Mouse (Mus musculus) layer of hippocampus, adult 8-10 months (tissue): ENCODE measurements around the gene Zfpl1. TPM values are rescaled to one million over a fixed set of nuclear protein-coding genes. Genes with fewer than 3 reads are reported as not detected.
"Not testable (repeated sequence)": the region's sequence is repeated elsewhere in the genome, so short reads cannot be mapped to it uniquely, and the experiment has no call there.

Source experiments
- DNase-seq, 2 experiments: peaks; one replicate each; pipeline ENCODE4 v3.0.0; 2022; ENCODE audit warnings: low spot score in 2 of 2
- total RNA-seq, 4 experiments: library from RNA; stranded (reverse); gene quantifications; 2 replicates each; pipeline ENCODE4 v1.2.4; 2022

Gene Zfpl1
- 10 to 100 TPM; 38.8 to 44.1 (median 41.4) TPM for total RNA-seq

DNA sequence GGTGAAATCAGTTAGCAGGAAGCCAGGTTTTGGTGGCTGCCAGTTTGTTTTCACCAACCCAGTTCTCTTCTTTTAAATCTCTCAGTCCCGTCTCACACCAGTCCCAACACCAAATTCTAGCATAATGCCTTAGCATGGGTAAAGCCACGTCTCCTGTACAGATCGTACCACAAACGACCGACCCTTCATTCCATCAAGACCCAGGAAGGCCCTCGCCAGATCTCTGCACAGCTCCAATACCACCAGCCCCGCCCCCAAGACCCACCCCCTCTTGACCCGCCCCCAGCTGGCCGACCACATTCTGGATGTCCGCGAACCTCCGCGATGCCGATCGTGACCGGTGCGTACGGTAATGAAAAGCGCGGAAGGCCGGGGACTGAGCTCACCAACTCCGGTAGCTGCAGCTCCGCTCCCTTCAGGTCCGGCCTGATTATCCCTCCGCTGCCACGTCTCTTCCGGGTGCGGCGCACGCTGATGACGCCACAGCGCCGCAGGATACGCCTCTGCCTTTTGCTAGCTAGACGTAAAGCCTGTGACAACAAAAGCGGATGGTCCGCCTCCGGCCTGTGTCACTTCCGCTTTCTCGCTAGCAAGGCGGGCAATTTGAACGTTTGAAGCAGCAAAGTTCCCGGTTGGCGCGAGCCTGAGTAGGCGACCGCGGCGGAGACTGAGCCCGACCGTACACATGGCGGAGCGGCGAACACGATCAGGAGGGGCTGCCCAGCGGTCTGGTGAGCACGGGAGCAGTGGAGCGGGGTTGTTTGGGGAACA is at the start of gene Zfpl1, which contains the start of gene Cdca5:
TSS of gene Zfpl1 (minus strand) at position 479 of the 771 bp plus-strand sequence.
TSS of gene Cdca5 (plus strand) at position 506 of the 771 bp plus-strand sequence.
- DNase-seq: peak; percentile 96 to 97

DNA sequence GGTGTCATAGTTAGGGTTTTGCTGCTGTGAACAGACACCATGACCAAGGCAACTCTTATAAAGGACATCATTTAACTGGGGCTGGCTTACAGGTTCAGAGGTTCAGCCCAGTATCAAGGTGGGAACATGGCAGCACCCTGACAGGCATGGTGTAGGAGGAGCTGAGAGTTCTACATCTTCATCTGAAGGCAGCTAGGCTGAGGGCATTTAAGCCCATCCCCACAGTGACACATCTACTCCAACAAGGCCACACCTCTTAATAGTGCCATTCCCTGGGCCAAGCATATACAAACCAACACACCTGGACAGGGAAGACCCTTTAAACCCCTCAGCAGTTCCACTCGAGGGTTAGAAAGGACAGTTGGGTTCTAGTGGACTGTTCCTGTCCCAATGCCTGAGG is 48.4 kb upstream of the Zfpl1 start:
- DNase-seq: not testable (repeated sequence)

DNA sequence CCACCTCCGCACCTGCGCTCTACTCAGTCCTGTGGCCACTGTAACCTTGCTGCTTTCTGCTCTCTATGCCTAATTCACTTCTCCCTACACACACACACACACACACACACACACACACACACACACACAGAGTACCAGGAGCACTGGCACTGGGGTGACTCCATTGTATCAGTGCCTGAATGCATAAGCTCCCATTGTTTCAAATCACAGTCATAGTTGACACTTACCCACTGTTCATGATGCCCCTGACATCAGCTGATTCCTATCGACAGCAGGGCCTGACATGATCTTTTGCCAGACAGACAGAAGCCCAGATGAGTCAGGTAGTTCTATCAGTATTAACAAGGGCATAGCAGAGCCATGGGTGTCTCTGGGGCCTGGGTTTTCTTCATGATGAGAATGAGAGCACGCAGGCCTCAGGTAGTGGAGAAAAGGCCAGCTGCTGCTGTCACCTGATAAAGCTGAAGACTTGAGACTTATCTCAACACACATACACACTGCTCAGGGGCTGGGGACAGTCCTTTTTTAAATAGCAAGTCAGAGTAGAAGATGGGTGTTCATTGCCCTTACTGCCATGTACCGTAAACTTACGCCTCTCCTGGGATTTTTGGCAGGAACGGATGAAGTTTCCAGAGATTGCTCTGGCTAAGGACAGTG is 47.5 kb upstream of the Zfpl1 start:
- no peak for DNase-seq

DNA sequence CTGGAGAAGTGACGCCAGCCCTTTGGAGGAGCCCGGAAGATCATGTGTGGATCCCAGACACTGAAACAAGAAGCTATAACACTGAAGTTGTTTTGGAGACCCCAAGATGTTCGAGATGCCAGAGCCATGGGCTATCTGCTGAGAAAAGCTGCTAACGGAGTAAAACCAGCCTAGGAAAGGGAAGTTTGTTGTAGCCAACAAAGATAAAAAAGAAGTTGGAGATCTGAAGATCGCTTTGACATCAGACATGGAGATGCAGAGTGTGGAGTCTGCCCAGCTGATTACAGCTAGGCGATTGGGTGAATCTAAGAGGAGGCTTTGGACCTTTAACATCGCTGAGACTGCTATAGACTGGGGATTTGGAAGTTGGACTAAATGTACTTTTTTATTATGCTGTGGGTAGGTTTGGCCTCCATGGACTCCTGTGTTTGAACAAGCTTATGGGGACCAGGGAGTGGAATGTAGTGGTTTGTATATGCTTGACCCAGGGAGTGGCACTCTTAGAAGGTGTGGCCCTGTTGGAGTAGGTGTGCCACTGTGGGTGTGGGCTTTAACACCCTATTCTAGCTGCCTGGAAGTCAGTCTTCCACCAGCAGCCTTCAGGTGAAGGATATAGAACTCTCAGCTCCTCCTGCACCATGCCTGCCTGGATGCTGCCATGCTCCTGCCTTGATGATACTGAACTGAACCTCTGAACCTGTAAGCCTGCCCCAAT is 45.8 kb upstream of the Zfpl1 start:
- DNase-seq: not testable (repeated sequence)

DNA sequence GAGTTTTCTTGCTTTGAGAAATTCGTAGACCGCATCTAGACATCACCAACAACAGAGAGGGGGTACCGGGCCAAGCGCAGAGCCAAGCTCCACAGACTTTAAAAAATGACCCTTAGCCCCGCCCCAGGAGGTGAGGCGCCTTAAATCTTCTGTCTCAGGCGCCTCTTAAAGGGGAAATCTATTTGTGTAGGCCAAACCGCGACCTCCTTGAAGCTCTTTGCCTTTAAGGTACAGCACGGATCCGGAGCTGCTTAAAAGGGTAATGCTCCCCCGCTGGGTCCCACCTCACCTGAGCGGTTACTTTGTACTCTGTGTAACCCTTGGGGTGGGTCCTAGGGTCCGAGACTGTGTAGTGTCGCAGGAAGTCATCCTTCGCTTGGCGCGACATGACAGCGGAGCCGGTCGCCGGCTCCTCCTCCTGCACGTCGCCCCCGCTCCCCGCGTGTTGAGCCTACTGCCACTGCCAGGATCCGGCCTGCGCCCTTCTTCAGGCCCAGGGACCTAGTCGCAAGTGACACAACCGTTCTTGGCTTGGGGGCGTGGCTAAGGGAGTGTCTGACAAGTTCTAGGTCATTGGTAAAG is 43.1 kb upstream of the Zfpl1 start, which contains the start of gene Snx15:
TSS of gene Snx15 (minus strand) at position 545 of the 582 bp plus-strand sequence.
- peak; percentile 94 for DNase-seq

DNA sequence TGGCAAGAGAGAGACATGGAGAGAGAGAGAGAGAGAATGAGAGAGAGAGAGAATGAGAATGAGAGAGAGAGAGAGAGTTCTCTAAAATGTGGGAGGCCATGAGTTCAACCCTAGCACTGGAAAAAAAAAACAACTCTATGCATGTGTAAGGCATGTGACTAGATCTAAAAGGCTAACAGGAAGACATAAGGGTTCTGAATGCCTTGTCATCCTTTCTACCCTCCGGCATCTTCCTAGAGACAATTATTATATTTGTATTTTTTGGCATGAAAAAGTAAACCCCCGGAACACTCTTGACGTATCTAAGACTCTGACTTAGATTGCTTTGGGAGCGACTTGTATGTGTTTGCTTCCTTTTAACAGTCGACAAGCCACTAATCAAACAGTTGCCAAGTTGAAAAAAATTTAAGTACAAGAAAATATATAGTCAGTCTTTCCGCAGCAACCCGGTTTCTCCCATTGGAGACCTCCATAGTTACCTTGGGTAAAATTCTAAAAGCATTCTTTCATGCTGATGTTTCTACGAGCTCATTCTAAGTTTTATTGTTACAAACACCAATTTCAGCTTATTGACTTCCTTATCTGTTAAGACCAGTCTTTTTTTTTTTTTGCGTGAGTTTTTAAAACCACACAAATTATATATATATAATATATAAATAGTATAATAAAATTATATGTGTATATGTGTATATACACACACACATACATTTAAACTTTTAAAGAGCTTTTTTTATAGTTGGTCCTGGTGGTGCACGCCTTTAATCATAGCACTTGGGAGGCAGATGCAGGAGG is 42.2 kb upstream of the Zfpl1 start:
- no peak for DNase-seq

DNA sequence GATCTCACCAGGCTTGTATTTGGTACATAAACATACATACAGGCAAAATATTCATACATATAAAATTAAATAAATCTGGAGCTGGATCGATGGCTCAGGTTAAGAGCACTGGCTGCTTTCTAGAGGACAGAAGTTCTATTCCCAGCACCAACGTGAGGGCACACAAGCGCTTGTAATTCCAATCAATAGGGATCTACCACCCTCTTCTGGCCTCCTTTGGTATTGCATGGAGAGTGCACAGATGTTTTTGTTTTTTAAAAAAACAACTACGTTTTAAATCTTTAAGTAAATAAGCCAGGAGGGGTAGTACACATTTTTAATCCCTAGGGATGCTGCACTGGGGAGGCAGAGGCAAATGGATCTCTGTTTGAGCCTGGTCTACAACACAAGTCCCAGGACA is 41.5 kb upstream of the Zfpl1 start:
- no peak for DNase-seq

DNA sequence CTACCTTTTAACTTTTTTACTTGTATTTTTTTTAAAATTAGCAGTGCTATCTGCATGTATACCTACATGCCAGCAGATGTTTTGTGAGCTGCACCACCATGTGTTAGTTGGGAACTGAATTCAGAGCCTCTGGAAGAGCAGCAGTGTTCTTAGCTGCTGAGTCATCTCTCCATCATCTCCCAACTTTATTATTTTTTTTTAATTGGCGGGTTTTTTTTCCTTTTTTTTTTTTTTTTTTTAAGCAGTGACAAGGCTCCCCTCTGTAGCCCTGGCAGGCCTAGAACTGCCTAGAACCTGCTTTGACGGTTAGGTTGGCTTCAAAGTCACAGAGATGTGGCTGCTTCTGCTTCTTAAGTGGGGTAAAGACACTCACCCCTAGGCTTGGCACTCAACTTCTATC is 40.1 kb upstream of the Zfpl1 start:
- DNase-seq: no peak

DNA sequence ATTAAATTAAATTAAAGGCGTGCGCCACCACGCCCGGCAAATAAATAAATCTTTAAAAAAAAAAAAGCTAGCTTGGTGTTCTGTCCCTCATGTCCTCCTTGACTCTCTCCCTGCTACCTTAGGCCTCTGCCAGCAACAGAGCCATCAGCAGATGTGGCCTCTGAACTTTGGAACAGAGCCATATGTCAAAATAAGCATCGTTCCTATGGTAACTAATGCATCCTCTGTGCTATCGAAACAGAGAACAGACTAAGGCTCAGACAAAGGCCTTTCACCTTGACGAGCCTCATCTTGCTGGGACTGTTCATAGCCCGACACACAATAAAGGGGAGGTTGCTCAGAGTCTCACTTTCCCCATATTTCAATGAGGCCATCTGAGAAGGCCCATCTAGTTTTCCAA is 38.6 kb upstream of the Zfpl1 start:
- no peak for DNase-seq

DNA sequence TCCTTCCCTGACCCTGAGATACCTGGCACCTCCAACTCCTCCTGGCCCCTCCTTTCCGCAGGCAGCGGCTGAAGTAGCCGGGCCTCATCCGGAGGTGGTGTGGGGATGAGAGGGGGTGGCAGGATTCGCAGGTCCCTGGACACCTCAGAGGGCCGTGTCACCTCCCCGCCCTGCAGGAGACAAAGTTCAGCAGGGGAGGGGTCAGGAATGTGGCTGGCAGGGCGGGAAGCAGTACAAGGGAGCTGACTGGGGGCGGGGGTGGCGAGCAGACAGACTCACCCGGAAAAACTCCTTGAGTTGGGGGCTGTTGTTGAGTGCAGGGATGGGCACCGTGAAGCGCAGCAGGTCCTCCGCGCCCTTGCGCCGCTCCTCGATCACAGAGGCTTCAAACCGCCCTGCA is 37.0 kb upstream of the Zfpl1 start:
- DNase-seq: no peak

DNA sequence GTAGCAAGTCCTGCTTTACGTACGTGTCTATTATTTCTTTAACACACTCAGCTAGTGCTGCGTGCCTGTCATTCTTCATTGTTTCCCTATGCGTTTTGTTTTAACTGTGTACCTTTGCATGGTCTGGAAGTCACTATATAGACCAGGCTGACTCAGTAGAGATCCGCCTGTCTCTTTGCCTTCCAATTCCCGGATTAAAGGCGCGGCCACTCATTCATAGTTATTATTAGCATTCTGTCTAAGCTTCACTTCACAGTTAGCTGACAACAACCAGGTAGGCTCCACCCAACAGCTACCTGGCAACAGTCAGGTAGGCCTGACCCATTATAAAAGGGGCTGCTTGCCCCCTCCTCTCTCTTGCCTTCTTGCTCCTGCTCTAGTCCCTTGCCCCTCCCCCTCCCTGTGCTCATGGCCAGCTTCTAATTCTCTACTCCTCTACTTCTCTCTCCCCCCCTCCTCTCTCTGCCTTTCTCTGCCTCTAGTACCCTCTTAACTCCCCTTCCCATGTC is 34.0 kb upstream of the Zfpl1 start:
- no peak for DNase-seq

DNA sequence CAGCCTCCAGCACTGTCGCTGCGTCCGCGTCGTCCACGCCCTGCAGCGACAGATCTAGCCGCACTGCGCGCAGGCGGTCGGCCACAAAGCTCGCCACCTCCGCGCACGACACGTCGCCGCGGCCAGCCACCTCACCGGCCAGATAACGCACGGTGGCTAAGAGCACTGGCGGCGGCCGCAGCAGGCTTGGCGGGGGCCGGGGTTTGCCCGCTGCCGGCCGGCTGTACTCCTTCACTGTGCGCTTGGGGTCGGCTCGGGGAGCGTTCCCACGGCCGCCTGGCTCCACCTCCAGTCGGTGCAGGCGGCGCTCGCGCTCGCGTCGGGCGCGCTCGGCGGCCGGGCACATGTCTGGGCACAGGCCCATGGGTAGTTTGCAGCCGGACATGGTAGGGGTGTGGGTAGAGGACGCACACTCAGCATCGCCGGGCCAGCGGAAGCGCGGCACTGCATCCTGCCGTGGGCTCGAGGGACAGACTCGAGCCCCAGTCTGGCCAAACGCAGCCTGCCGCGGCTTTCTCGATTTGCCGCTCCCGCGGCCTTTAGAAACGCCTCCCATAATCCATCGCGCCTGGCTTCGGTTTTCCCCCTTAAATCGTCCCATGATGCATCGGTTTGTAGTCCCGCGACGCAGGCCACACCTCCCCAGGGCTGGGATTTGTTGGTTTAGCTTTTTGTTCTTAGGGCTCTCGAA is 33.4 kb upstream of the Zfpl1 start, which contains the start of gene Sac3d1:
TSS of gene Sac3d1 (minus strand) at position 665 of the 691 bp plus-strand sequence.
- DNase-seq: peak; percentile 86 to 89

DNA sequence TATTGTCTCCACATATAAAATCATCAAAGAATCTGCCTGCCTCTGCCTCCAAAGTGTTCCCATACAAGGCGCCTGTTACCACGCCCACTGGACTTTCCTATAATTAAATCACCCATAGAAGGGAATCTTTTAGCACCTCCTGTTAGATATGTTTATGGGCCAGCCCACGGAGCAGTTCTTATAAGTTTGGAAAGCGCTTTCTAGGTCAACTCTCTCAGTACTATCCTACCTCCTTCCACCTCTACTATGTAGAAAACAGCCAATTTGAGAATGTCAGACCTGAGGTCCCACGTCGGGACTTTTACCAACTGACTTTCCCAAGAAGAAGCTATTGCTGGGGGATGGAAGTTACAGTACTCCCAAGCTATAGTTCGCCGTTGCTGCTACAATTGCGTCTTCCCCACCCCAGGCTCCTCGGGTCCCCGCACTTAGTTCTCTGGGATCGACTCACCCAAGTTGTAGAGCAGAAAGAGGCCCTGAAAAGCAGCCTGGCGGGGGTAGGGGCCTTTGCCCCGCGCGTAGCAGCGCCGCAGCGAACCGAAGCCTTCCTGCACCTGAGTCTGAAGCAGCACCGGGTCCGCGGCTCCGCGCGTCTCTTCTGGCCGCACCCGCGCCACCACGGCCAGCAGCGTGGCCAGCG is 32.7 kb upstream of the Zfpl1 start:
- DNase-seq: no peak

DNA sequence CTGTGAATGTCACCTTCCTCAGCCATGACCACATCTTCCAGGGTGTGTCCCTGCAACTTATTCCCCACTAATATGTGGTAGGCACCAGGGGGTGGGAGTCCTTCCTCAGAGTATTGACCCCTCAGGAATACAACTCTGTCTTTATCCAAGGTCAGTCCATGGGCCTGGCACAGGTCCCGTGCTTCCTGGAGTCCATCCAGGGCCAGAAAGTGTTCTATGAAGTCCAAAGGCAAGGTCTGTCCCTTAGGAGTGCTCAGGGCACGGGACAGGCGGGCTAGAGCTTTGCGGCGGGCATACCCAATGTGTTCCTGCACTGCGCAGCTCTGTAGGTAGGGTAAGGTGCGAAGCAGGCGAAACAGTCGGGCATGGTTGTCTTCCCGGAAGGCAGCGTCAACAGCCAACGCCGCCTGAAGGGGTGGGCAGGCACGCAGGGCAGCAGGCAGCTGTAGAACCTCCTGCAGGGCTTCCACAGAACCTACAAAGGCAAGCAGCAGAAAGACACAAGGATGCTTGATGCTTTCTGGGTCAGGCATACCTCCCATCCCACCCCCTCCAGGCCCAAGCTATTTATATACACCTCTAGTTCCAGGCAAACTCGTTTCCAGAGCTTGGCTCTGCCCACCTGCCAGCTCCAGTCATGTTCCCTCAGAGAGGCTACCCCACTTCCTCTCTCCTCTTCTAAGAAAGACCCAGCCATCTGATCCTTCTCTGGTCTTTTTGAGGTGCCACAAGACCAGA is 31.5 kb upstream of the Zfpl1 start:
- DNase-seq: no peak

DNA sequence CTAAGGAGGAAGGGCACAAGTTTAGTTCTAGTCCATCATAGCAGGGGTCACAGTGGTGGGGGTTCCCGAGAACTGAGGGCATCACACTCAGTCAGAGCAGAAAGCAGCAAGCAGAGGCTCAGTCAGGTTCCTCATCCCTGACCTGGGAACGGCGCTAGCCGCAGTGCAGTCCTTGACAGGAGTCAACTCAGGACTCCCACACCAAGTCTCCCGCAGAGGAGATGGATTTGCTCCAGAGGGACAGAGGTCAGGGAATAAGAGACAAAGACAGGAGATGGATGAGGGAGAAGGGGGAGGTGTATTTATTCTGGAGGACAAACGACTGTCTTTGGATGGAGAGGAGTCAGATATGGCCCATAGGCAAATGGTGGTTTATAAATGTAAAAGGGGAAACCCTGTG is 28.4 kb upstream of the Zfpl1 start:
- DNase-seq: no peak

DNA sequence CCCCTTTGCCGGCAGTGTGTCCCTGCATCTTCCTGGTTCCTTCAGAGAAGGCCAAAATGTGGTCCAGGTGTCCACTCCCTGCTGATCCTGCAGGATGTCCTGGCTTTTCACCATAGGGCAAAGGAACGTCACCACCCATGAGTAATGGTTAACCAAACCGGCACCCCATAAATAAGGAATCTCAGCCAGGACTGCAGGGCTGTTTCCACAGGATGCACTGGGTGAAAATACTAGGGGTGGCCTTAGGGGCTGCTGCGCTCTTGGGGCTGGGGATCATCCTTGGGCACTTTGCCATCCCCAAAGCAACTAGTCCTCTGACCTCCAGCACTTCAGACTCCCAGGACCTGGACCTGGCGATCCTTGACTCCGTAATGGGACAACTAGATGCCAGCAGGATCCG is 20.8 kb upstream of the Zfpl1 start, which contains the start of gene Naaladl1:
TSS of gene Naaladl1 (plus strand) at position 197 of the 400 bp plus-strand sequence.
- DNase-seq: no peak

DNA sequence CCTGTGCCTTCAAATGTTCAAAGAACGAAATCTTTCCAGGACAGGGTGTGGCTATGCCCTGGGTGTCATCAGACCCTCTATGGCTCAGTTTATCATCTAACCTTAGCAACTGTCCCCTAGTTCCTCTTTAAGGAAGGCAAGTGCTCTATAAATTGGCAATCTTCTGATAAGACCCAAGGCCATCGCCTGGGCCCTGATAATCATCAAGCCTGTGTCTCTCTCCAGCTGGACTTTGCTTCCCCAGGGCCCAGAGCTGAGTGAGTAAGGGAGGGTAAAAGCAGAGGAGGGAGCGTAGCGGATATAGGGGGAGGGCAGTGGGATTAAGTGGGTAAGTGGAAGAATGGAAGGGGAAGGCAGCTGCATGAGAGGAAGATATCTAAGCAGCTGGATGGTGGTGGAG is 19.7 kb upstream of the Zfpl1 start:
- DNase-seq: no peak

DNA sequence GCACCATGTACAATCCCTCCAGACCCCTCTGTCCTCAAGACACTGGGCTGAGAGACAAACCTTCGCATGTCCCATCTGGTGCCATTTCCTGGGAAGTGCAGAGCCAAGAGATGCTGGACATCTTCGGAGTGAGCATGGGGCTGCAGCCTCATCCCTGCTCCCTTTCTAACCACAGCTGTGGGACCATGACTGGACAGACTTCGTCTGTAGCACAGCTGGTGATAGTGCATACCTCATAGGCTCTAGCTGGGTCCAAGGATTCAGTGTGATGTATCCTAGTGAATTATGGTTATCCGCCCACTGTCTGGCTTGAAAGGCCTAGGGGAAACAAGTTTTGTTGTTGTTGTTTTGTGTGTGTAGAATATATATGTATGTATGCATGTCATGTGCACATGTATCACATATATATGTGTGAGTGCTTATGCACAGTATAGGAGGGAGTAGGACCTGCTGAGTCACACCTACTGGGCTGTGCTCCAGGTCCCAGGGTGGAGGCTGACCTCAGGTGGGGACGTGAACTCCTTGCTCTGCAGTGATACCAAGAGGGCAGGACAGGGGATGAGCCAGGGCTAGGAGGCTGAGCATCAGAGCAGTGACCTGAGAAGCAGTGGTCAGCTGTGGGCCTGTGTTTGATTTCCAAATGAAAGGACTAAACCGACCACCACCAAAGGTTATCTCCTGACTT is 17.6 kb upstream of the Zfpl1 start:
- DNase-seq: no peak
